ENCODE assay signal across 27 mouse cellular contexts in the genomic region with DNA sequence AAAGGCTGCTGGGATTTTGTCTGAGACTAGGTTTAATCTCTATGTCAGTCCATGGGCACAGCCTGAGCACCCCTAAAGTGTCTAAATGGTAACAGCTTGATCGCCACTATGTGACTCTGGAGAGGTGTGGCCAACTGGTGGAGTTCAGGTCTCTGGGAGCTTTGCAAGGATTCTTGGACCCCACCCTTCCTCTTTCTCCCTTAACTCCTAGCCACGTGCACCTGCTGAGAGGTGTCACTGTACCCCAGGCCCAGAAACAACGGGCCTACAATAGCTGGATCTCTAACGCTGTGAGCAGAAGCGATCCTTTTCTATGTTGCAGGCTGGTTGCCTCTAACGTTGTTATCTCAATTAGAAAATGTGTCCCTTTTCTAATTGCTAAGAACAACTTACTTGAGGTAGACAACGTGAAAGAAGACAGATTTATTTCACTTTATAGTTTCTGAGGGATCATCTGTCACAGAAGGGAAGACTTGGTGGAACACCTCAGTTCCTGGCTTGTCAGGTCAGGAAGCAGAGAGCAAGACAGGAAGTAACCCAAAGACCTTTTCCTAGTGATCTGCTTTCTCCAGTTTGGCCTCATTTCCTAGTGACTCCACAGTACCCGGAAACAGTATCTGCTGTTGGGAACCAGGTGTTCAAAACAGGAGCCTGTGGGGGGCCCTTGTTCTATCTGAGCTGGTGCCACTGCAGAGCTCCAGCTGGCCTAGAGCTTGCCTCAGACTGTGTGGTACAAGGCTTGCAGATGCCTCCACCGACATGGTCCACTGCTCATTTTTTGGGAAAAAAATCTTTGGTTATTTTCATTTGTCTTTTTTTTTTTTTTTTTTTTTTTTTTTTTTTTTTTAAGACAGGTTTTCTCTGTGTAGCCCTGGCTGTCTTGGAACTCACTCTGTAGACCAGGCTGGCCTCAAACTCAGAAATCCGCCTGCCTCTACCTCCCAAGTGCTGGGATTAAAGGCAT. TPM values are rescaled to one million over a fixed set of nuclear protein-coding genes. Genes with fewer than 3 reads are reported as not detected.
DNase-seq lines count a peak whose midpoint lies in the region; ATAC-seq and TF ChIP-seq lines count a peak whose summit lies in the region.
"Had no signal": no experiment of that assay in that cellular context is flagged by ENCODE, and none has a peak within 500 bp of the region (broad histone marks: within the 10 kb centered on the region; RNA-seq: fewer than 3 reads in every experiment).

No protein-coding gene starts in this region.

- H3K27ac ChIP-seq in kidney, postnatal 0 days, result no peak overlapping the region
- H3K27ac ChIP-seq in forebrain, postnatal 0 days (ENCODE audit: low read depth, low read length), result no peak overlapping the region
- H3K27ac ChIP-seq: heart, embryonic 13.5 days; limb, embryonic 10.5 days; limb, embryonic 15.5 days; liver, embryonic 13.5 days; stomach, embryonic 15.5 days had no signal

- no peaks in the 10 kb centered on the region for H3K27me3 ChIP-seq in kidney, postnatal 0 days (ENCODE audit: insufficient read depth, low read length)
- no peaks in the 10 kb centered on the region; the same call in 1 of the 2 replicates for H3K27me3 ChIP-seq in E14TG2a.4 (ENCODE audit: insufficient read depth, low read length)
- H3K27me3 ChIP-seq in forebrain, postnatal 0 days (ENCODE audit: insufficient read depth, low read length), result no peaks in the 10 kb centered on the region; the same call in 1 of the 2 replicates
- H3K27me3 ChIP-seq: limb, embryonic 15.5 days; stomach, embryonic 15.5 days had no signal

- TF ChIP-seq CTCF in kidney, postnatal 0 days (IDR thresholded peaks at IDR 0.05; ENCODE audit: low read depth), result no peak
- TF ChIP-seq CTCF in E14TG2a.4 (conservative IDR thresholded peaks at IDR 0.05; ENCODE audit: low read length), result no peak
- no peak for TF ChIP-seq CTCF in forebrain, postnatal 0 days (IDR thresholded peaks at IDR 0.05; ENCODE audit: low read depth)

- no peaks in the 10 kb centered on the region for H3K36me3 ChIP-seq in kidney, postnatal 0 days (ENCODE audit: insufficient read depth, low read length)
- no peaks in the 10 kb centered on the region for H3K36me3 ChIP-seq in E14TG2a.4 (ENCODE audit: insufficient read depth, low read length)
- H3K36me3 ChIP-seq in forebrain, postnatal 0 days (ENCODE audit: insufficient read depth), result no peaks in the 10 kb centered on the region
- H3K36me3 ChIP-seq: heart, embryonic 13.5 days; limb, embryonic 10.5 days; limb, embryonic 15.5 days; liver, embryonic 13.5 days; stomach, embryonic 15.5 days had no signal

- 61% methylated on average over 10 of the region's 10 CpGs for WGBS in kidney, postnatal 0 days
- 74% methylated on average over 10 of the region's 10 CpGs for WGBS in forebrain, postnatal 0 days

- ATAC-seq in kidney, postnatal 0 days (replicated peaks; ENCODE audit: low FRiP score, low read depth), result no peak
- ATAC-seq in forebrain, postnatal 0 days, result no peak
- ATAC-seq: forebrain, embryonic 14.5 days; hindbrain, embryonic 16.5 days; midbrain, embryonic 16.5 days had no signal

- peak; percentile 27 for DNase-seq in kidney, postnatal 0 days (ENCODE audit: low spot score)
- no peak for DNase-seq in kidney, adult 18-20 months
- DNase-seq in ES-CJ7 (ENCODE audit: low read depth, low spot score), result peak; percentile 49
- peak; percentile 16 for DNase-seq in thymus, postnatal 25 days
- no peak for DNase-seq in frontal cortex, postnatal 10 days (ENCODE audit: low spot score in 2 of 2)
- DNase-seq in forebrain, postnatal 0 days, result no peak
- DNase-seq: adrenal gland, adult 8-10 months; B cell, adult 2 months; cerebellum, adult 8-10 months; cerebellum, postnatal 36 days; gastrocnemius, adult 2 months; gastrocnemius, postnatal 36 days; kidney, adult 8-10 months; layer of hippocampus, postnatal 36 days; liver, embryonic 13.5 days; lung, adult 2 months; lung, postnatal 14 days; right cerebral cortex, postnatal 25 days had no signal

- H3K4me1 ChIP-seq in kidney, postnatal 0 days (replicated peaks; ENCODE audit: insufficient read depth, low read length), result no peaks in the 10 kb centered on the region
- peaks cover 73% of the 10 kb centered on the region for H3K4me1 ChIP-seq in E14TG2a.4 (replicated peaks; ENCODE audit: low read depth, low read length)
- H3K4me1 ChIP-seq in forebrain, postnatal 0 days (ENCODE audit: insufficient read depth), result no peaks in the 10 kb centered on the region
- H3K4me1 ChIP-seq: heart, embryonic 13.5 days; limb, embryonic 10.5 days; limb, embryonic 15.5 days; liver, embryonic 13.5 days; stomach, embryonic 15.5 days had no signal

- H3K4me3 ChIP-seq in kidney, postnatal 0 days (replicated peaks; ENCODE audit: low read depth, low read length), result no peak overlapping the region
- H3K4me3 ChIP-seq in E14TG2a.4 (replicated peaks; ENCODE audit: low read length), result 0 out of 2 replicates have a peak overlapping the region, but pooled peaks have one; percentile 8
- no peak overlapping the region for H3K4me3 ChIP-seq in forebrain, postnatal 0 days (ENCODE audit: low read depth, low read length)
- H3K4me3 ChIP-seq: gastrocnemius, adult 2 months; heart, embryonic 13.5 days; limb, embryonic 10.5 days; limb, embryonic 15.5 days; liver, embryonic 13.5 days; stomach, embryonic 15.5 days had no signal

- no peak overlapping the region for H3K9ac ChIP-seq in kidney, postnatal 0 days (ENCODE audit: low read depth, low read length)
- H3K9ac ChIP-seq in forebrain, postnatal 0 days, result no peak overlapping the region
- H3K9ac ChIP-seq: heart, embryonic 13.5 days; limb, embryonic 15.5 days; liver, embryonic 13.5 days; stomach, embryonic 15.5 days had no signal

- H3K4me2 ChIP-seq in kidney, postnatal 0 days (ENCODE audit: low read length), result no peak overlapping the region
- H3K4me2 ChIP-seq in forebrain, postnatal 0 days (ENCODE audit: low read depth), result no peak overlapping the region
- H3K4me2 ChIP-seq: heart, embryonic 13.5 days; limb, embryonic 15.5 days; liver, embryonic 13.5 days; stomach, embryonic 15.5 days had no signal

- H3K9me3 ChIP-seq in kidney, postnatal 0 days (replicated peaks; ENCODE audit: low read length), result no peaks in the 10 kb centered on the region
- no peaks in the 10 kb centered on the region for H3K9me3 ChIP-seq in E14TG2a.4 (ENCODE audit: low read length)
- H3K9me3 ChIP-seq in forebrain, postnatal 0 days (ENCODE audit: low read length), result no peaks in the 10 kb centered on the region
- H3K9me3 ChIP-seq: heart, embryonic 13.5 days; limb, embryonic 10.5 days; limb, embryonic 15.5 days; liver, embryonic 13.5 days; stomach, embryonic 15.5 days had no signal

RNA-seq across cellular contexts. Expression of gene Cldn5, which starts 48.8 kb away (rescaled TPM):
- polyA plus RNA-seq in kidney, postnatal 0 days (2015; fragmentation: Nextera tagmentation; extraction: Ambion mirVana), result 107 and 113 TPM in 2 replicates
- 153 and 182 TPM in 2 replicates for total RNA-seq in forebrain, postnatal 0 days (2014; rRNA removed)
- polyA plus RNA-seq in forebrain, postnatal 0 days (2015; fragmentation: Nextera tagmentation; extraction: Ambion mirVana), result 126 and 137 TPM in 2 replicates
- total RNA-seq: neutrophil, adult 5-6 weeks had no signal

Comparison
In these comparisons a context has a peak if more than half of its experiments do, and no peak if none do; other contexts are left out.
1. DNase-seq: peak in kidney, postnatal 0 days (single experiment), ES-CJ7 (single experiment) and thymus, postnatal 25 days (single experiment); none in kidney, adult 18-20 months (single experiment), frontal cortex, postnatal 10 days (0 of 2) and forebrain, postnatal 0 days (single experiment).